Mouse (Mus musculus) midbrain, embryonic 14.5 days (tissue): Measurements from ENCODE around the gene Fam184b. TPM values are rescaled to one million over a fixed set of nuclear protein-coding genes. Genes with fewer than 3 reads are reported as not detected.
A peak's percentile ranks its signal among the peaks of the same experiment; 100 is the strongest.

Source experiments
- ATAC-seq: fragments of 200-750 bp; cut with Nextera tagmentation; 2 replicates; pipeline ENCODE4 v1.8.0; 2017; ENCODE audit warnings: moderate number of reproducible peaks, moderate library complexity; ENCODE audit not compliant: low FRiP score, low TSS enrichment
- DNase-seq: peaks from one replicate; pipeline ENCODE4 v3.0.0-alpha.2; 2015
- H3K27ac ChIP-seq: fragments of 300-500 bp; sonication (generic); replicated peaks from 2 replicates; pipeline ENCODE4 v1.5.1; 2014; ENCODE audit warnings: mild to moderate bottlenecking, low read depth, low read length, moderate library complexity
- H3K27me3 ChIP-seq: fragments of 300-500 bp; sonication (generic); 2 replicates; pipeline ENCODE4 v1.6.1; 2014; ENCODE audit warnings: low read length, control low read depth, mixed read lengths; ENCODE audit not compliant: control insufficient read depth, insufficient read depth
- H3K36me3 ChIP-seq: fragments of 300-500 bp; sonication (generic); 2 replicates; pipeline ENCODE4 v1.6.1; 2014; ENCODE audit warnings: low read length, control low read depth; ENCODE audit not compliant: control insufficient read depth, insufficient read depth
- H3K4me1 ChIP-seq: fragments of 300-500 bp; sonication (generic); 2 replicates; pipeline ENCODE4 v1.6.1; 2014; ENCODE audit warnings: mild to moderate bottlenecking, antibody characterized with exemption, low read length, control low read depth; ENCODE audit not compliant: control insufficient read depth, insufficient read depth
- H3K4me2 ChIP-seq: fragments of 300-500 bp; sonication (generic); 2 replicates; pipeline ENCODE4 v1.6.1; 2014; ENCODE audit warnings: mild to moderate bottlenecking, low read length, moderate library complexity
- H3K4me3 ChIP-seq: fragments of 300-500 bp; sonication (generic); replicated peaks from 2 replicates; pipeline ENCODE4 v1.5.1; 2014; ENCODE audit warnings: low read depth, low read length
- H3K9ac ChIP-seq: fragments of 300-500 bp; sonication (generic); replicated peaks from 2 replicates; pipeline ENCODE4 v1.6.1; 2014; ENCODE audit warnings: mild to moderate bottlenecking, low read length, moderate library complexity
- H3K9me3 ChIP-seq: fragments of 300-500 bp; sonication (generic); 2 replicates; pipeline ENCODE4 v1.6.1; 2016; ENCODE audit warnings: low read length, control low read depth, mixed read lengths; ENCODE audit not compliant: control insufficient read depth
- WGBS: fragments of 180-500 bp; shearing (Covaris S2); extraction: QIAGEN DNeasy Blood & Tissue Kit; methylation state at CpG from one replicate; pipeline ENCODE4 v1.1.7; 2014; 5-methylcytosine and 5-hydroxymethylcytosine counted together
- polyA plus RNA-seq: library from polyadenylated mRNA; unstranded; fragments of >200 nt; fragmentation: Nextera tagmentation; extraction: Ambion mirVana; gene quantifications from 2 replicates; pipeline ENCODE4 v1.2.1, GENCODE M21; 2014

The Fam184b gene
- polyA plus RNA-seq, 1 experiment from 2014 or later, result 3.8 TPM

- ATAC-seq, result no peak
- no peak overlapping the region for H3K4me2 ChIP-seq
- WGBS, result 93% methylated on average over 4 of the region's 4 CpGs
These were observed 142.9 kb downstream of the Fam184b start for GRCm38 (mm10) chr5:45496479-45496878.

GRCm38 (mm10) chr5:45496042-45496441 is 143.4 kb downstream of the Fam184b start:
- no peak for DNase-seq
- H3K36me3 ChIP-seq, result peaks cover 17% of the 10 kb centered on the region; the same call in 1 of the 2 replicates
- H3K9ac ChIP-seq, result no peak overlapping the region
- H3K4me1 ChIP-seq, result peaks cover 6% of the 10 kb centered on the region
- no peak overlapping the region for H3K4me2 ChIP-seq
- no peak overlapping the region for H3K4me3 ChIP-seq
- H3K27ac ChIP-seq, result no peak overlapping the region
- H3K9me3 ChIP-seq, result no peaks in the 10 kb centered on the region
- H3K27me3 ChIP-seq, result no peaks in the 10 kb centered on the region
- no peak for ATAC-seq

More at GRCm38 (mm10) chr5:45496479-45496878, 142.9 kb downstream of the Fam184b start:
- Histone ChIP-seq H3K9me3 (no peaks in the 10 kb centered on the region), H3K9ac (no peak overlapping the region), H3K4me3 (no peak overlapping the region), H3K27me3 (no peaks in the 10 kb centered on the region), H3K4me1 (peaks cover 6% of the 10 kb centered on the region), H3K36me3 (peaks cover 20% of the 10 kb centered on the region; the same call in 1 of the 2 replicates), H3K27ac (no peak overlapping the region)
- no peak for DNase-seq

GRCm38 (mm10) chr5:45495429-45495975 is 143.9 kb downstream of the Fam184b start:
- Histone ChIP-seq H3K27me3 (no peaks in the 10 kb centered on the region), H3K27ac (no peak overlapping the region), H3K9me3 (no peaks in the 10 kb centered on the region), H3K4me1 (peaks cover 6% of the 10 kb centered on the region), H3K4me3 (no peak overlapping the region), H3K9ac (no peak overlapping the region), H3K36me3 (peaks cover 14% of the 10 kb centered on the region; the same call in 1 of the 2 replicates), H3K4me2 (no peak overlapping the region)
- DNase-seq (no peak), ATAC-seq (no peak)
- 91% methylated on average over 3 of the region's 3 CpGs for WGBS

- ATAC-seq (no peak), DNase-seq (no peak)
- WGBS, result 71% methylated on average over 9 of the region's 9 CpGs
These were observed 145.2 kb downstream of the Fam184b start for GRCm38 (mm10) chr5:45494093-45494755.

GRCm38 (mm10) chr5:45493191-45494092 is 146.0 kb downstream of the Fam184b start, which contains the start of gene Lap3:
Gene Lap3, plus strand, starts transcription at chr5:45493374.
- 0 out of 2 replicates have a peak within 1 kb of the TSS, but pooled peaks have one; percentile 41 for H3K27ac ChIP-seq

More at GRCm38 (mm10) chr5:45494093-45494755, 145.2 kb downstream of the Fam184b start:
- no peak overlapping the region for H3K27ac ChIP-seq
- peak overlapping the region; percentile 81 for H3K4me2 ChIP-seq
- H3K9me3 ChIP-seq, result no peaks in the 10 kb centered on the region
- H3K9ac ChIP-seq, result peak overlapping the region; percentile 66
- peaks cover 6% of the 10 kb centered on the region for H3K4me1 ChIP-seq
- H3K27me3 ChIP-seq, result no peaks in the 10 kb centered on the region
- peaks cover 10% of the 10 kb centered on the region; the same call in 1 of the 2 replicates for H3K36me3 ChIP-seq
- peak overlapping the region; percentile 65 for H3K4me3 ChIP-seq

GRCm38 (mm10) chr5:45491776-45492175 is 147.6 kb downstream of the Fam184b start:
- Histone ChIP-seq H3K4me3 (no peak overlapping the region), H3K36me3 (no peaks in the 10 kb centered on the region), H3K9me3 (no peaks in the 10 kb centered on the region), H3K4me2 (no peak overlapping the region), H3K9ac (no peak overlapping the region), H3K27ac (no peak overlapping the region), H3K27me3 (no peaks in the 10 kb centered on the region), H3K4me1 (peaks cover 6% of the 10 kb centered on the region)
- WGBS, result 54% methylated on average over 4 of the region's 4 CpGs
- DNase-seq (peak; percentile 29), ATAC-seq (no peak)

More at GRCm38 (mm10) chr5:45493191-45494092, 146.0 kb downstream of the Fam184b start, which contains the start of gene Lap3:
- ATAC-seq, result peak; percentile 92
- peaks cover 6% of the 10 kb centered on the region for H3K4me1 ChIP-seq
- H3K36me3 ChIP-seq, result peaks cover 5% of the 10 kb centered on the region; the same call in 1 of the 2 replicates
- H3K9me3 ChIP-seq, result no peaks in the 10 kb centered on the region
- H3K4me2 ChIP-seq, result peak within 1 kb of the TSS; percentile 81
- under 1% methylated on average over 78 of the region's 78 CpGs for WGBS
- peak within 1 kb of the TSS; percentile 65 for H3K4me3 ChIP-seq
- peak within 1 kb of the TSS; percentile 66 for H3K9ac ChIP-seq
- no peaks in the 10 kb centered on the region for H3K27me3 ChIP-seq
- DNase-seq, result peak; percentile 96

- Histone ChIP-seq H3K9me3 (no peaks in the 10 kb centered on the region), H3K4me2 (no peak overlapping the region), H3K4me3 (no peak overlapping the region), H3K27ac (no peak overlapping the region), H3K4me1 (no peaks in the 10 kb centered on the region), H3K9ac (no peak overlapping the region), H3K36me3 (no peaks in the 10 kb centered on the region), H3K27me3 (no peaks in the 10 kb centered on the region)
- ATAC-seq, result no peak
- DNase-seq, result no peak
- 84% methylated on average over 1 of the region's 1 CpGs for WGBS
These were observed 155.8 kb downstream of the Fam184b start for GRCm38 (mm10) chr5:45483654-45484053.

GRCm38 (mm10) chr5:45482607-45483006 is 156.8 kb downstream of the Fam184b start:
- Histone ChIP-seq H3K4me2 (no peak overlapping the region), H3K9me3 (no peaks in the 10 kb centered on the region), H3K9ac (no peak overlapping the region), H3K4me3 (no peak overlapping the region), H3K27me3 (no peaks in the 10 kb centered on the region), H3K36me3 (no peaks in the 10 kb centered on the region), H3K27ac (no peak overlapping the region), H3K4me1 (no peaks in the 10 kb centered on the region)
- DNase-seq, result no peak
- no peak for ATAC-seq
- 83% methylated on average over 3 of the region's 3 CpGs for WGBS
